Mouse (Mus musculus) v-Abl transformed pro-B cells (cell line): ENCODE data around the gene Gm20388.

Experiments
- in situ Hi-C, 2 experiments: fragments of 400-800 bp; cut with MboI; formaldehyde crosslinking; loops; one replicate each; pipeline ENCODE4 v1.15.1; 2025; ENCODE audit not compliant: unreplicated experiment in 2 of 2

Gm20388 gene

GRCm38 (mm10) chr8:120104721-120105272, 194.2 kb downstream of the Gm20388 start:
- in situ Hi-C loops, result no loop called here

DNA sequence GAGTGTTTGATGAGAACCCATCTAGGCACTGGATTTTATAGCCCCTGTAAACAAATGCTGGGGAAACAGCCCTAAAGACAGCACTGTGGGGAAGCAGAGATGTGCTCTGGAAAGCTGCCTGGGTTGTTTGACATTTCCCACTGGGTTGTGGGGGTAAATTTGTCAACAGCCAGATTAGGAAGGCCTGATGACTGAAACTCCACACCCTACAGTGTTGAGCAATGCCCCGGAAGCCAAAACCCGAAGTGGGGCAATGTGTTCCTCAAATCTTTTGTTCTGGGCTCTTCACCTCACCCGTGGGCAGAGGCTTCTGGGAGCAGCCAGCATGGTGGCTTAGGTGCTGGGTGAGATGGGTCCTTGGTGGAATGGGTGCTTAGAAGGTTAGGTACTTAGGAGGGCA, 198.5 kb downstream of the Gm20388 start:
- in situ Hi-C loops, result no loop called here

- in situ Hi-C loops, result no loop called here
Observed at GRCm38 (mm10) chr8:120110966-120111365, 200.3 kb downstream of the Gm20388 start.

GRCm38 (mm10) chr8:120111382-120111781, 200.7 kb downstream of the Gm20388 start:
- in situ Hi-C loops, result no loop called here

- in situ Hi-C loops, result no loop called here
Observed at GRCm38 (mm10) chr8:120112535-120112934, 201.9 kb downstream of the Gm20388 start.

DNA sequence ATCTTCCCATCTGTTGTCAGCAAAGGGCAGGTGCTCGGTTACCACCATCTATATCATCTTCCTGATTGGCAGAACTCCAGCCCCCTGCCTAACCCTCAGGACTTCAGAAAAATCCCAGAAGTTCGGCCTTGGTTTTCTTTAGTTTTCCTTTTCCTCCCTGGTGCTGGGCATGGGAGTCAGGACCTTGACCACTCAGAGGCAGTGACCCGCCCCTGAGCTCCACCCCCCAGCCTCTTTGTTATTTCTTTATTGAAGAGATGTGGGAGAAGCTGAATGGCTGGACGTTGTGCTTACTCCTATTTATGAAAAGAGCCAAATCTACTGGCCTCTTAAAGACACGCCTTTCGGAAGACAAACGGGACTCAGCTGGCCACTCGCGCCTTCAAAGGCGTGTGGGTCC, 202.7 kb downstream of the Gm20388 start:
- in situ Hi-C loops, result no loop called here

- in situ Hi-C loops, result no loop called here
Observed at GRCm38 (mm10) chr8:120113758-120114255, 203.2 kb downstream of the Gm20388 start, which contains the start of gene 6430548M08Rik. TSS of gene 6430548M08Rik (plus strand) at chr8:120114152.

DNA sequence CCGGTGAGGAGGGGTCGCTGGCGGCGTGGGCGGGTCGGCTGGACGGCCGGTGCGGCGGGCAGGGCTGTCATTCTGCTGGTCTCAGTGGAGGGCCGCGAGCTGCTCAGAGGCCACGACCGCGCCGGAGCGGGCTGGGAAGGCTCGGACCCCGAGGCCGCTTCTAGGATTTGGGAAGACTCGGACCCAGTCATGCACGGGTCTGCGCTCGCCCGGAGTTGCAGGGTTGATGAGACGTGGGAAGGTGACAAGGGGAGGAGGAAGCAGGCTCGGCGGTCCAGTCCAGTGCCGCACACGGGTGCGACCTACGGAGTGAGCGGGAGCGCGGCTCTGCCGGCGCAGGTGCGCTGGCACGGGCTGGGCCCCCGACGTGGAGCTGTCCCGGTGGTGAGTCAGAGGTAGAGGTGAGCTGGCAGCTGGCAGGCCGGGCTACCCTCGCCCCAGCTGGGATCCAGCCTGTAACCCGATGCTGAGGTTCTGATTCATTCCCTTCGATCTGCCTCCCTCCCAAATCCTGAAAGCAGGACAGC, 203.7 kb downstream of the Gm20388 start:
- in situ Hi-C loops, result no loop called here

- in situ Hi-C loops, result no loop called here
Observed at GRCm38 (mm10) chr8:120116600-120116999, 206.0 kb downstream of the Gm20388 start.

DNA sequence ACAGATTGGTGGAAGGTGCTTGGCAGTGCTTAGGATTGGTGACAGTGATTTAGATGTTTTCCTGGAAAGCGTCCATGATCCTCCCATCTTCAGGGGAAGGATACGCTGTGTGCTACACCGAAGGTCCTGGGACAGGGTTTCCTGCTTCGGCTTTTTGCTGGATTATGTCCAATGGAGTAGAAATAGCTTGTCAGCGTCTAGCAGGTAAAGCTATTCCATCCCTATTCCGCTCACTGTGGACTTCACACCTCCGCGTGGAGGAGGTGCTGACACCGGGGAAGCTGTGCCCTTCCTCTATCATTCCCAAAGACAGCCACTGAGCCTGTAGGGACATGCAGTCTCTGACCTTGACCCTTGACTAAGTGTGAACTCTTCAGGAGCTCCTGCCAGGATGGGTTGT, 207.5 kb downstream of the Gm20388 start:
- in situ Hi-C loops, result no loop called here

- in situ Hi-C loops, result no loop called here
Observed at GRCm38 (mm10) chr8:120118847-120119246, 208.2 kb downstream of the Gm20388 start.

- in situ Hi-C loops, result no loop called here
Observed at GRCm38 (mm10) chr8:120119429-120119828, 208.8 kb downstream of the Gm20388 start.

- in situ Hi-C loops, result no loop called here
Observed at GRCm38 (mm10) chr8:120119931-120120330, 209.3 kb downstream of the Gm20388 start.

- in situ Hi-C loops, result no loop called here
Observed at GRCm38 (mm10) chr8:120120951-120121350, 210.3 kb downstream of the Gm20388 start.

DNA sequence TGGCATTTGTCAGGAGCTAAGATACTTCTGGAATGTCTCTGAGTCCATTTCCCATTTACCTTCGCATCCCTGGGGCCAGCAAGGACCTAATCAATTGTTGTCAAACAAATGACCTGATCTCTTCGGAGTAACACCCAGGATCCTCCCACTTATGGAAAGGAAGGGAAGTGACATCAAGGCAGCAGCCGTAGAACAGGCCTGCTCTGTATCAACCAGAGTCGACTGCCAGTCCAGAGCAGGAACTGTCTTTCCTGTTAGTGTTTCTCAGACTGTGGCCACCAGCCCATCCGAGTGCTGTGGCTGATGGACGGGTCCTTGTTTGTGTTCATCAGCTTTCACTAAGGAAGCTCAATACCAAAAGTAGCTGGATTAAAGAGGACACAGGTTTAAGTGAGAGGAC, 213.6 kb downstream of the Gm20388 start:
- in situ Hi-C loops, result no loop called here

DNA sequence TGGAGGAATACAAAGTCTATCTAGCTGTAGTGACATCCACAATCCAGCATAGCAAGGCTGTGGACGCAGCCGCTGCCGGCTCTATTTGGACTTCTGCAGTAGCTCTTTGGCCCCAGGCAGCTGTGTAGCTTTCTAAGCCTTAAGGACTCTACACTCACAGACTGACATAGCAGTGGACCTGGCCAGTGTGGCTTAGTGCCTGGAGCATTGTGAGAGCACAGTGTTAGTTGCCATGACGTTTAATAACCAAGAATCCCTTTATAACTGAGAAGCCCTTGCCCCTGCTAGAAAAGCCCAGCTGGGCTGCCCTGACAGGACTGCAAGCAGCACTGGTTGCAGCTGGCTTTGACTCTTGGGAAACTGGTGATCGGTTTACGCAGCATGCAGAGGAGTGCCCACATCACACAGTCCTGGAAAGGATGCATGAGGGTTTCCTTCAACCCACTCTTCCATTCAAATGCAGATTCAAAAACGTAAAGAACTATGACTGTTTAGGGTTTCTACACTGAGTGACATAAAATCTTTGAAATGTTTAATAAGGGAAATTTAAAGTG, 214.3 kb downstream of the Gm20388 start:
- in situ Hi-C loops, result no loop called here

DNA sequence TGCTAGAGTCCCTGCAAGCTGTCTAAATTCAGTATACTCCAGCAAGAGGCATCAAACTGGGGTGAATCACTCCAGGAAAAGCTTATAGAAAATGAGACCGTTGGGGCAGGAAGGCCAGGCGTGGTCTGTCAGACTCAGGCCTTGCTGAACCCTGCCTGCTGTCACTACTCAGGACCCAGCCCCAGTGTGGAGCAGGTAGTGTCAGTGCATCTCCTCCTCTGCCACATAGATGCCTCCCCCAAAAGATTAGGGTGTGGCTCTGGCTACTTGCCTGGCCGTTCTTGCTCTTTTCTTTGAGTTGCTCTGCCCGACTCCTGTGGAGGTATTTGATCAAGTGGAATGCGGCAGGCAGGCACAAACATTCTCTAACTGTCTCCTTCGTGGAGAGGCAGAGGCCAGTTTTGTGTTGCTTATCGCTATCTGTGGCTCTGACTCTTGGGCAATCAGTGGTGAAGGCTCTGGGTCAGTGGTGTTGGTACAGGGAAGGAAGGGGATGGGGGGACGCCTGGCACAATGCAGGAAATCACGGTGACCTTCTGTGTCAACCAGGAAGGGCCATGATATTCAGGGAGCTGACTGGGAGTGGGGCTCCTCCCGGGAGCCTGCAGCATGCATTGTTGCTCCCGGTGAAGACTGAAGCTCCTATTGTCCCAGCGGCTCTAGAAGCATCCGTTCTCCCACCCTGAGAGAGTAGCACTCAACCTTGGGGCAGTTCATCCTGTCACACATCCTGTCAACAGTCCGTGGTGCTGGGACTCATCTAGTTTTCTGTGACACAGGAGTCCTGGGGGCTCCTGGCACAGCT, 215.9 kb downstream of the Gm20388 start:
- in situ Hi-C loops, result no loop called here

DNA sequence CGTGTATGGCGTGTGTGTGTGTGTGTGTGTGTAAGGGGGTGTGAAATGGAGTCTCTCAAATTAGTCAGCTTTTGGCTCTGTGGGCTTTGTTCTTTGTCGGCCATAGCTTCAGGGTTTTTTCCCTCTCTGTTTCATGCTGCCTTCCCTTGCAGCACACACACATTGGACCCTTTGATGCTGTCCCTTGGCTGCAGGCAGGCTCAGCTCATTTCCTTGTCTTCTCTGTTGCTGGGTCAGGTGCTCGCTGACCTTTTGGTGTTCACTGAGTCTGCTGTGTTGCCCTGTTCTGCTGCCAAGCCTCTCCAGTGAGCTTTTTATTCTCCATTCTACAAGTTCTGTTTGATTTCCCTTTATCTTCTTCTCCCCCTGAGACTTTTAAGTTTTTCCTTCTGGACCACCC, 218.9 kb downstream of the Gm20388 start:
- in situ Hi-C loops, result no loop called here

GRCm38 (mm10) chr8:120131158-120131557, 220.5 kb downstream of the Gm20388 start:
- in situ Hi-C loops, result no loop called here

DNA sequence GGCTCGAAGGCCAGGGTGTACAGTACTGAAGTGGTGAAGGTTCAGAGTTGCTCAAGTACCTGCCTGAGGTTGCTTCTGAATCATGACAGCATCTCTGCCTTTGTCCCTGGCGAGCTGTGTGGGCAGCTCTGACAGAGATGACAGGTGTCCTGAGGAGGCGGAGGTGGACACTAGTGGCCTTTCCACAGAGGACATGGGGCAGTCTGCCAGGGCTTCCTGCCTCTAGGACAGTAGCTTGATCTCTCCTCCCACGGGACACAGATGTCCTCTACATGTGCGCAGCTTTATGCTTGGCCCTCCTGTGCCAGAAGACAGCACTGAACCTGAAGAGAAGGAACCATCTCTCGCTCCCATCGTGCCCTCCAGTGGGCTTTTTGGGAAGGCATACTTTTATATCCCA, 222.5 kb downstream of the Gm20388 start:
- in situ Hi-C loops, result no loop called here

DNA sequence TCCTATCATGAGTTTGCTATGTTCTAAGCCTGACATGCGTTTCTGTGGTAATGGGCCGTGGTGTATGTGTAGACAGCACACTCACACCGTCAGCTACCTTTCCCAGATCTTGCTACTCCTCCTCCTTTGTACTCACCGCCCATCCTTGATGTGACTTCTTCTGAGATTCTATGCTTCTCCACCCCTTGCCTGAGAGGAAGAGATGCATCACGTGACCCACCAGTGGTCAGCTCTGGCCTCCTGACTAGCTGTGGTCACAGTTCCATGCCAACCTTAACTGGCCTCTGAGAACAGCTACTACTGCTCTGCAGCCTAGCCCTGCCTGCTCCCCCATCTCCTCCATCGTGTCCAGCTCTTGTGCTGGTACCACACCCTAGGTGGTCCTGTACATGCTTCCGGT, 225.0 kb downstream of the Gm20388 start:
- in situ Hi-C loops, result no loop called here

- in situ Hi-C loops, result no loop called here
Observed at GRCm38 (mm10) chr8:120136618-120137017, 226.0 kb downstream of the Gm20388 start.
